Mouse (Mus musculus): ENCODE measurements around the gene Ankrd44. TPM values are rescaled to one million over a fixed set of nuclear protein-coding genes. Genes with fewer than 3 reads are reported as not detected.

Ankrd44 gene
- polyA plus RNA-seq, 1 experiment from 2014 or later = 11.2 TPM

- ATAC-seq (ENCODE audit: insufficient read depth, low FRiP score, low read depth) = no peak
- H3K9ac ChIP-seq = no peak overlapping the region
- no peaks in the 10 kb centered on the region for H3K27me3 ChIP-seq (replicated peaks)
- H3K4me1 ChIP-seq = no peaks in the 10 kb centered on the region
- no peaks in the 10 kb centered on the region for H3K36me3 ChIP-seq
- H3K4me2 ChIP-seq = no peak overlapping the region
- 71% methylated on average over 17 of the region's 17 CpGs for WGBS
- no peak overlapping the region for H3K27ac ChIP-seq
- no peak overlapping the region for H3K4me3 ChIP-seq (replicated peaks)
- no peaks in the 10 kb centered on the region for H3K9me3 ChIP-seq
Measured at GRCm38 (mm10) chr1:54837721-54838485, 88.3 kb downstream of the Ankrd44 start.

- ATAC-seq (ENCODE audit: insufficient read depth, low FRiP score, low read depth) = no peak
- no peak overlapping the region for H3K27ac ChIP-seq
- H3K9me3 ChIP-seq = no peaks in the 10 kb centered on the region
- no peaks in the 10 kb centered on the region for H3K36me3 ChIP-seq
- H3K9ac ChIP-seq = no peak overlapping the region
- H3K4me3 ChIP-seq (replicated peaks) = no peak overlapping the region
- H3K4me1 ChIP-seq = no peaks in the 10 kb centered on the region
- no peaks in the 10 kb centered on the region for H3K27me3 ChIP-seq (replicated peaks)
- H3K4me2 ChIP-seq = no peak overlapping the region
- 82% methylated on average over 6 of the region's 6 CpGs for WGBS
Measured at GRCm38 (mm10) chr1:54835661-54836205, 90.5 kb downstream of the Ankrd44 start.

- Histone ChIP-seq H3K4me1 (no peaks in the 10 kb centered on the region), H3K27me3 (replicated peaks) (no peaks in the 10 kb centered on the region), H3K4me2 (no peak overlapping the region), H3K4me3 (replicated peaks) (no peak overlapping the region), H3K27ac (no peak overlapping the region), H3K9ac (no peak overlapping the region), H3K9me3 (no peaks in the 10 kb centered on the region), H3K36me3 (no peaks in the 10 kb centered on the region)
- no peak for ATAC-seq (ENCODE audit: insufficient read depth, low FRiP score, low read depth)
- 80% methylated on average over 6 of the region's 6 CpGs for WGBS
Measured at GRCm38 (mm10) chr1:54833221-54833620, 93.0 kb downstream of the Ankrd44 start.

GRCm38 (mm10) chr1:54832765-54833164 lies 93.4 kb downstream of the Ankrd44 start:
- Histone ChIP-seq H3K36me3 (no peaks in the 10 kb centered on the region), H3K9me3 (no peaks in the 10 kb centered on the region), H3K4me3 (replicated peaks) (no peak overlapping the region), H3K27me3 (replicated peaks) (no peaks in the 10 kb centered on the region), H3K9ac (no peak overlapping the region), H3K4me1 (no peaks in the 10 kb centered on the region), H3K4me2 (no peak overlapping the region), H3K27ac (no peak overlapping the region)
- ATAC-seq (ENCODE audit: insufficient read depth, low FRiP score, low read depth) = no peak
- 0% methylated on average over 1 of the region's 1 CpGs for WGBS

- H3K4me3 ChIP-seq (replicated peaks) = no peak overlapping the region
- H3K4me2 ChIP-seq = no peak overlapping the region
- no peaks in the 10 kb centered on the region for H3K36me3 ChIP-seq
- no peak for ATAC-seq (ENCODE audit: insufficient read depth, low FRiP score, low read depth)
- no peak overlapping the region for H3K9ac ChIP-seq
- H3K27ac ChIP-seq = no peak overlapping the region
- no peaks in the 10 kb centered on the region for H3K27me3 ChIP-seq (replicated peaks)
- WGBS = 65% methylated on average over 6 of the region's 6 CpGs
- H3K9me3 ChIP-seq = no peaks in the 10 kb centered on the region
- H3K4me1 ChIP-seq = peaks cover 10% of the 10 kb centered on the region
Measured at GRCm38 (mm10) chr1:54830223-54830622, 96.0 kb downstream of the Ankrd44 start.

- no peak overlapping the region for H3K9ac ChIP-seq
- WGBS = 59% methylated on average over 5 of the region's 5 CpGs
Measured at GRCm38 (mm10) chr1:54829681-54830213, 96.4 kb downstream of the Ankrd44 start.

GRCm38 (mm10) chr1:54827827-54828226 lies 98.4 kb downstream of the Ankrd44 start:
- Histone ChIP-seq H3K4me3 (replicated peaks) (no peak overlapping the region), H3K27me3 (replicated peaks) (no peaks in the 10 kb centered on the region), H3K9me3 (no peaks in the 10 kb centered on the region), H3K4me2 (no peak overlapping the region), H3K4me1 (peaks cover 10% of the 10 kb centered on the region), H3K9ac (no peak overlapping the region), H3K36me3 (no peaks in the 10 kb centered on the region), H3K27ac (no peak overlapping the region)
- no peak for ATAC-seq (ENCODE audit: insufficient read depth, low FRiP score, low read depth)
- 79% methylated on average over 8 of the region's 8 CpGs for WGBS

More at GRCm38 (mm10) chr1:54829681-54830213, 96.4 kb downstream of the Ankrd44 start:
- H3K27ac ChIP-seq = no peak overlapping the region
- H3K27me3 ChIP-seq (replicated peaks) = no peaks in the 10 kb centered on the region
- no peaks in the 10 kb centered on the region for H3K9me3 ChIP-seq
- no peak overlapping the region for H3K4me3 ChIP-seq (replicated peaks)
- H3K4me2 ChIP-seq = no peak overlapping the region
- no peaks in the 10 kb centered on the region for H3K36me3 ChIP-seq
- ATAC-seq (ENCODE audit: insufficient read depth, low FRiP score, low read depth) = no peak
- H3K4me1 ChIP-seq = peaks cover 10% of the 10 kb centered on the region

GRCm38 (mm10) chr1:54827351-54827750 lies 98.8 kb downstream of the Ankrd44 start:
- 58% methylated on average over 3 of the region's 3 CpGs for WGBS
- H3K4me2 ChIP-seq = no peak overlapping the region
- H3K27me3 ChIP-seq (replicated peaks) = no peaks in the 10 kb centered on the region
- H3K9me3 ChIP-seq = no peaks in the 10 kb centered on the region
- H3K9ac ChIP-seq = no peak overlapping the region
- H3K4me3 ChIP-seq (replicated peaks) = no peak overlapping the region
- H3K36me3 ChIP-seq = no peaks in the 10 kb centered on the region
- no peak for ATAC-seq (ENCODE audit: insufficient read depth, low FRiP score, low read depth)
- peaks cover 10% of the 10 kb centered on the region for H3K4me1 ChIP-seq
- H3K27ac ChIP-seq = no peak overlapping the region; the same call in 1 of the 2 replicates

- no peak for ATAC-seq (ENCODE audit: insufficient read depth, low FRiP score, low read depth)
- 17% methylated on average over 4 of the region's 4 CpGs for WGBS
- Histone ChIP-seq H3K9ac (no peak overlapping the region), H3K36me3 (no peaks in the 10 kb centered on the region), H3K27ac (no peak overlapping the region), H3K4me1 (peaks cover 10% of the 10 kb centered on the region), H3K4me2 (no peak overlapping the region), H3K27me3 (replicated peaks) (no peaks in the 10 kb centered on the region), H3K9me3 (no peaks in the 10 kb centered on the region), H3K4me3 (replicated peaks) (no peak overlapping the region)
Measured at GRCm38 (mm10) chr1:54826426-54826986, 99.7 kb downstream of the Ankrd44 start.

- Histone ChIP-seq H3K36me3 (no peaks in the 10 kb centered on the region), H3K9me3 (no peaks in the 10 kb centered on the region), H3K27ac (no peak overlapping the region), H3K4me3 (replicated peaks) (no peak overlapping the region), H3K9ac (no peak overlapping the region), H3K4me2 (no peak overlapping the region), H3K4me1 (peaks cover 10% of the 10 kb centered on the region), H3K27me3 (replicated peaks) (no peaks in the 10 kb centered on the region)
- WGBS = 65% methylated on average over 6 of the region's 6 CpGs
- 0 out of 2 replicates have a peak, but pooled peaks have one; percentile 16 for ATAC-seq (ENCODE audit: insufficient read depth, low FRiP score, low read depth)
Measured at GRCm38 (mm10) chr1:54825718-54826425, 100.3 kb downstream of the Ankrd44 start.

- Histone ChIP-seq H3K27me3 (replicated peaks) (no peaks in the 10 kb centered on the region), H3K9ac (no peak overlapping the region), H3K4me1 (peaks cover 10% of the 10 kb centered on the region), H3K4me2 (no peak overlapping the region), H3K36me3 (no peaks in the 10 kb centered on the region), H3K9me3 (no peaks in the 10 kb centered on the region), H3K27ac (no peak overlapping the region), H3K4me3 (replicated peaks) (no peak overlapping the region)
- WGBS = 61% methylated on average over 14 of the region's 14 CpGs
- ATAC-seq (ENCODE audit: insufficient read depth, low FRiP score, low read depth) = no peak
Measured at GRCm38 (mm10) chr1:54824106-54824808, 101.9 kb downstream of the Ankrd44 start.
